Mouse (Mus musculus): ENCODE measurements around the gene Ranbp10.

DNA sequence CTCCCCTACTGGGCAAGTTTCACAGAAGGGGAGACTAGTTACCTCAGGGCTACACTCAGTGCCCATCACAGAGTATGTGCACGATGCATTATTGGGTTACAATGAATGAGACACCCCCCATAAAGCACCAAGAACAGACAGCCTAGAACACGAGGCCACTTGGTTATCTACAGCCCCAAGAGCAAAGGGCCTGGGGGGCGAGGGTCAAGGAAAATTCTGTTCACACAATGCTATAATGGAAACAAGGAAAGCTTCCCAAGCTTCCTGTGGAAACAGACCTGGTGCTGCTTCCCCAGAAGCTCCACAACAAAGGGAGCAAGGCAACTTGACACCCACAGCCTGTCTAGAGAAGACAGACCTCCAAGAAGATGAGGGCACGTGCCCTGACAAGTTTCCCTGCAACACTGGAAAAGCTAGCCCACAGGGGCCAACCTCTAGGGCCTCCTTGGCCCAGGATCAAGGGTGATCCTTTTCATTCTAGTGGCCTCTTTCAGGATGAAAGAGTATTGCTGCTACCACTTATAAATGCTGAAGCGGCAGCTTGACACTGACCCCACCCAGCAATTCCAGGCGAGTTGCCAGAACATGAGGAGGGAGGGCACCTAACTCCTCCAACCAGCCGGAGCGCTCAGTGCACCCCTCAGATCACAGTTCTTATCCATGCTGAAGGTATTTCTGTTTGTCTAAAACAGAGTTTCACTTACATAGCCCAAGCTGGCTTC, 27.9 kb downstream of the Ranbp10 start:
- TF ChIP-seq EP300 (optimal IDR thresholded peaks at IDR 0.05): no peak
- TF ChIP-seq CTCF (IDR thresholded peaks at IDR 0.05; ENCODE audit: low read depth): no peak
